Mouse (Mus musculus) liver, embryonic 14 days (tissue): ENCODE measurements around the gene Tmc1. TPM values are rescaled to one million over a fixed set of nuclear protein-coding genes. Genes with fewer than 3 reads are reported as not detected.

Source experiments
- polyA plus RNA-seq: library from polyadenylated mRNA; depleted of rRNA; stranded (reverse); fragments of >200 nt; gene quantifications from 2 replicates; pipeline ENCODE4 v1.2.3, GENCODE M21; 2012; rRNA removed

Tmc1 gene
- polyA plus RNA-seq = 0.07 and 0.09 TPM in 2 replicates

DNA sequence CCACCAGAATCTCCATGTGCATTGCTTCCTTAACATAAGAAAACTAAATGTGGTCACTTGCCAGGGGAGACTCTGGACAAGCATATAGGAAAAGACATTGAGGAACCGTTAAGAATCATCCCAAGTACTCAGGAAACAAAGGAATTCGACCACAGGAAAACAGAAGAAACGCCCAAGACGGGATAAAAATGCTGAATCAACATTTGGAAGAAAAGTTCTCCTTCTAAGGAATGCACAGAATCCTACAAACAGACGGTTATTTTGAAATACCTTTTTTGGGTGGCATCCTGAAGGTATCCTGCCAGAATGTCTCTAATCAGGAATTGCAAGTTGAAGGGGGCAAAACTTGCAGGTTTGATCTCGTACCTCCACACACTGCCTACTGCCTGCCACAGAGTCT lies at the start of gene Tmc1:
Gene Tmc1 (minus strand): TSS at position 329 of the 400 bp plus-strand sequence.

Other genes starting within 250 kb of the Tmc1 start
- 1.0 and 1.2 TPM in 2 replicates for gene Aldh1a7, start 226.6 kb downstream of the Tmc1 start, polyA plus RNA-seq